Mouse (Mus musculus) lung, embryonic 16.5 days (tissue): Measurements from ENCODE around the gene Gucy2e. TPM values are rescaled to one million over a fixed set of nuclear protein-coding genes. Genes with fewer than 3 reads are reported as not detected.

Experiments
- ATAC-seq: fragments of 200-750 bp; cut with Nextera tagmentation; 2 replicates; pipeline ENCODE4 v1.8.0; 2017; ENCODE audit warnings: low read depth, mild to moderate bottlenecking, moderate library complexity
- H3K27ac ChIP-seq: fragments of 300-500 bp; sonication (generic); 2 replicates; pipeline ENCODE4 v1.5.1; 2014; ENCODE audit warnings: mild to moderate bottlenecking, control low read depth, low read length
- H3K27me3 ChIP-seq: fragments of 300-500 bp; sonication (generic); 2 replicates; pipeline ENCODE4 v1.6.1; 2014; ENCODE audit warnings: low read depth, low read length, mixed read lengths; ENCODE audit not compliant: control insufficient read depth, insufficient read depth
- H3K36me3 ChIP-seq: fragments of 300-500 bp; sonication (generic); 2 replicates; pipeline ENCODE4 v1.6.1; 2014; ENCODE audit warnings: low read length; ENCODE audit not compliant: control insufficient read depth, insufficient read depth
- H3K4me1 ChIP-seq: fragments of 300-500 bp; sonication (generic); replicated peaks from 2 replicates; pipeline ENCODE4 v1.6.1; 2014; ENCODE audit warnings: low read length, mixed read lengths; ENCODE audit not compliant: control insufficient read depth, insufficient read depth
- H3K4me2 ChIP-seq: fragments of 300-500 bp; sonication (generic); 2 replicates; pipeline ENCODE4 v1.6.1; 2014; ENCODE audit warnings: low read depth, low read length, control low read depth
- H3K4me3 ChIP-seq: fragments of 300-500 bp; sonication (generic); 2 replicates; pipeline ENCODE4 v1.5.1; 2014; ENCODE audit warnings: mild to moderate bottlenecking, low read length, control low read depth
- H3K9ac ChIP-seq: fragments of 300-500 bp; sonication (generic); 2 replicates; pipeline ENCODE4 v1.6.1; 2014; ENCODE audit warnings: low read length, control low read depth
- H3K9me3 ChIP-seq: fragments of 300-500 bp; sonication (generic); 2 replicates; pipeline ENCODE4 v1.6.1; 2016; ENCODE audit warnings: low read length; ENCODE audit not compliant: control insufficient read depth
- WGBS: fragments of 180-500 bp; shearing (Covaris S2); extraction: QIAGEN DNeasy Blood & Tissue Kit; methylation state at CpG from one replicate; pipeline ENCODE4 v1.1.7; 2014; 5-methylcytosine and 5-hydroxymethylcytosine counted together
- polyA plus RNA-seq: library from polyadenylated mRNA; unstranded; fragments of >200 nt; fragmentation: Nextera tagmentation; extraction: Ambion mirVana; gene quantifications from 2 replicates; pipeline ENCODE4 v1.2.1, GENCODE M21; 2015

Gene Gucy2e
- polyA plus RNA-seq, 1 experiment from 2014 or later, result 0.10 TPM

- H3K27ac ChIP-seq, result no peak overlapping the region
- 57% methylated on average over 14 of the region's 14 CpGs for WGBS
Measured at GRCm38 (mm10) chr11:69251135-69251842, 14.5 kb upstream of the Gucy2e start.

GRCm38 (mm10) chr11:69250106-69250505 is 13.3 kb upstream of the Gucy2e start:
- no peak overlapping the region for H3K9ac ChIP-seq
- WGBS, result 70% methylated on average over 5 of the region's 5 CpGs
- H3K27ac ChIP-seq, result no peak overlapping the region
- no peak overlapping the region for H3K4me2 ChIP-seq
- no peaks in the 10 kb centered on the region for H3K27me3 ChIP-seq
- no peak overlapping the region for H3K4me3 ChIP-seq
- H3K36me3 ChIP-seq, result no peaks in the 10 kb centered on the region
- ATAC-seq, result no peak
- peaks cover 7% of the 10 kb centered on the region for H3K4me1 ChIP-seq
- H3K9me3 ChIP-seq, result no peaks in the 10 kb centered on the region

More at GRCm38 (mm10) chr11:69251135-69251842, 14.5 kb upstream of the Gucy2e start:
- Histone ChIP-seq H3K9ac (no peak overlapping the region), H3K9me3 (no peaks in the 10 kb centered on the region), H3K4me1 (no peaks in the 10 kb centered on the region; the same call in 1 of the 2 replicates), H3K36me3 (no peaks in the 10 kb centered on the region), H3K27me3 (no peaks in the 10 kb centered on the region), H3K4me3 (no peak overlapping the region), H3K4me2 (no peak overlapping the region)
- no peak for ATAC-seq

DNA sequence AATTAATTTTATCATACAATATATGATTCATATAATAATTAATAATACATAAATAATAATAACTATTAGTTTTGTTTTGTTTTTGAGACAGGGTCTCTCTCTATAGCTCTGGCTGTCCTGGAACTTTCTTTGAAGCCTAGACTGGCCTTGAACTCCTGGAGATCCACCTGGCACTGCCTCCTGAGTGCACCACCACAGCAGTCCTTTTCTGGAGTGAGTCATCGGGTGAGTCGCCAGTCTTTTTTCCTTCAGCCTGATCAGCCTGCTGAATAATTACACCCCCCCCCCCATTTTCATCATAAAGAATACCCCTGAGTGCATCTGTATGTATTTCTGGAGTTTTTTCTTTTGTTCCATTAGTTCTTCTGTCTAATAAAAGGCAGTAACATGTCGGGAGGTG is 12.3 kb upstream of the Gucy2e start:
- ATAC-seq, result no peak
- H3K9me3 ChIP-seq, result no peaks in the 10 kb centered on the region
- WGBS, result 79% methylated on average over 3 of the region's 3 CpGs

GRCm38 (mm10) chr11:69245643-69246042 is 8.8 kb upstream of the Gucy2e start:
- peak overlapping the region; percentile 21; the same call in 1 of the 2 replicates for H3K4me3 ChIP-seq

More for the DNA sequence above, 12.3 kb upstream of the Gucy2e start:
- Histone ChIP-seq H3K4me1 (peaks cover 7% of the 10 kb centered on the region), H3K4me2 (no peak overlapping the region), H3K36me3 (no peaks in the 10 kb centered on the region), H3K9ac (no peak overlapping the region), H3K27me3 (no peaks in the 10 kb centered on the region), H3K4me3 (no peak overlapping the region), H3K27ac (no peak overlapping the region)

DNA sequence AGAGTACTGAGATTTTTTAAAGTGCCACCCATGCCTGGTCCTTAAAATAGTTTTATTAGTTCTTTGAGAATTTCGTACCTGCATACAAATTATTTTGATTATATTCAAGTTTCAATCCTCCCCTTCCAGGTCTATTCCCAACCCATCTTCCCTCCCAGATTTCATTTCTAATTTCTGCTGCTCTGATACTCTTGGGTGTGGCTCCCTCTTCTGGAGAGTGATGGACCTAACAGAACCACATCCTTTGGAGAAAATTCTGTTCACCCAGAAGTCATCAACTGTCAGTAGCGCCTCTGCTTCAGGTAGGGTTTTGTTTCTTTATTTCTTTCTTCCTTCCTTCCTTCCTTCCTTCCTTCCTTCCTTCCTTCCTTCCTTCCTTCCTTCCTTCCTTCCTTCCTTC is 8.1 kb upstream of the Gucy2e start:
- H3K27me3 ChIP-seq, result no peaks in the 10 kb centered on the region
- H3K9ac ChIP-seq, result no peak overlapping the region
- H3K36me3 ChIP-seq, result no peaks in the 10 kb centered on the region
- H3K27ac ChIP-seq, result no peak overlapping the region
- H3K4me3 ChIP-seq, result no peak overlapping the region
- WGBS, result 12% methylated on average over 2 of the region's 2 CpGs
- H3K9me3 ChIP-seq, result no peaks in the 10 kb centered on the region
- ATAC-seq, result peak; percentile 49; the same call in 1 of the 2 replicates
- H3K4me1 ChIP-seq, result peaks cover 7% of the 10 kb centered on the region
- H3K4me2 ChIP-seq, result no peak overlapping the region

More at GRCm38 (mm10) chr11:69245643-69246042, 8.8 kb upstream of the Gucy2e start:
- peak; percentile 67 for ATAC-seq
- H3K27me3 ChIP-seq, result no peaks in the 10 kb centered on the region
- H3K9ac ChIP-seq, result no peak overlapping the region
- no peaks in the 10 kb centered on the region for H3K36me3 ChIP-seq
- peaks cover 7% of the 10 kb centered on the region for H3K4me1 ChIP-seq
- WGBS, result 11% methylated on average over 2 of the region's 2 CpGs
- no peaks in the 10 kb centered on the region for H3K9me3 ChIP-seq
- H3K4me2 ChIP-seq, result peak overlapping the region; percentile 33
- peak overlapping the region; percentile 44; the same call in 1 of the 2 replicates for H3K27ac ChIP-seq

DNA sequence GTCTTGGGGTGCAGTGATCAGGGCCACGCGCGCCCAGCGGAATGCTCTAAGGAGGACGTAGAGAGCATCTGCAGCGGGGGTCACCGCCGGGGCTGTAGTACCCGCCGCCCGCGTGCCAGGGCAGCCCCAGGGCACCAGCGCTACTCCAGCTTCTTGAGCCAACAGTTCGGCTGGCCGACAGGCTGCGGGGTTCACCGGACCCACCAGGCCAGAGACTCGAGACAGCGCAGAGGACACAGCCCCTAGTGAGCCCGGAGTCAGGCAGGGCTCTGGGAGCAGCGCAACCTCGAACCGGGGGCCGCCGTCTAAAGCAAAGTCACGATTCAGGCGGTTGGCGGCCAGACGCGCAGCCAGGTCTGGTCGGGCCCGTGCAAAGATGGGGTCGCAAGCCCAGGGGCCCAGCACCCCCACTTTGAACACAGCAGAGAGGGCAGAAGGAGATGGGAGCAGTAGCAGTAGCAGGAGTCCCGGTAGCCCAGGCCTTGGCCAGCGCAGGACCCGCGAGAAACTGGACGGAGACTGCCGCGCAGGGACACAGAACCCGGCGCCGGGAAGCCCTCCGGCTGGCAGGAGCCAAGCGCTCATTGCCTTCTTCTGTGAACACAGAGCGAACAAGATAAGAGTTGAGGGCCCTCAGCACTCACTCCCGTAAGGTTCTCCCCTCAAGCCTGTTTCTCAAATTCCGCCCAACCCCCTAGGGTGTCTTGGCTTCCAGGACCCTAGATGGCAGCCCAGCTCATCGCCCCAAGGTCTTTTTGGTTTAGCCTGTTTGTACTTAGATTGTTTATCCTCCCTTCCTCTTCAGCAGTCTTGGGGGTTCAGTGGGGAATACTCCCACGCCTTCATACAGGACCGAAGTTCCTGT is 543 bp downstream of the Gucy2e start:
- H3K27ac ChIP-seq, result no peak overlapping the region
- 5% methylated on average over 50 of the region's 51 CpGs for WGBS
- H3K27me3 ChIP-seq, result peaks cover 28% of the 10 kb centered on the region
- H3K9me3 ChIP-seq, result no peaks in the 10 kb centered on the region
- peak overlapping the region; percentile 53 for H3K4me3 ChIP-seq
- peak overlapping the region; percentile 84 for H3K4me2 ChIP-seq
- peaks cover 21% of the 10 kb centered on the region for H3K4me1 ChIP-seq
- ATAC-seq, result peak; percentile 26; the same call in 1 of the 2 replicates
- H3K9ac ChIP-seq, result peak overlapping the region; percentile 58
- no peaks in the 10 kb centered on the region for H3K36me3 ChIP-seq

- no peaks in the 10 kb centered on the region for H3K36me3 ChIP-seq
- peak; percentile 90 for ATAC-seq
- WGBS, result 1% methylated on average over 33 of the region's 33 CpGs
- peaks cover 28% of the 10 kb centered on the region for H3K27me3 ChIP-seq
- H3K4me3 ChIP-seq, result peak overlapping the region; percentile 53
- H3K27ac ChIP-seq, result no peak overlapping the region
- peak overlapping the region; percentile 58 for H3K9ac ChIP-seq
- no peaks in the 10 kb centered on the region for H3K9me3 ChIP-seq
- H3K4me1 ChIP-seq, result peaks cover 21% of the 10 kb centered on the region
- peak overlapping the region; percentile 84 for H3K4me2 ChIP-seq
Measured at GRCm38 (mm10) chr11:69235285-69236060, 1.4 kb downstream of the Gucy2e start.

- no peaks in the 10 kb centered on the region for H3K36me3 ChIP-seq
- H3K27ac ChIP-seq, result no peak overlapping the region
- H3K4me2 ChIP-seq, result no peak overlapping the region
- peaks cover 28% of the 10 kb centered on the region for H3K27me3 ChIP-seq
- WGBS, result 64% methylated on average over 2 of the region's 2 CpGs
- ATAC-seq, result no peak
- H3K9ac ChIP-seq, result no peak overlapping the region
- H3K9me3 ChIP-seq, result no peaks in the 10 kb centered on the region
- peaks cover 21% of the 10 kb centered on the region for H3K4me1 ChIP-seq
- no peak overlapping the region for H3K4me3 ChIP-seq
Measured at GRCm38 (mm10) chr11:69233141-69233540, 3.7 kb downstream of the Gucy2e start.
